Mouse (Mus musculus) limb, embryonic 14.5 days (tissue): ENCODE results near the gene Ccl7. TPM values are rescaled to one million over a fixed set of nuclear protein-coding genes. Genes with fewer than 3 reads are reported as not detected.
A peak's percentile ranks its signal among the peaks of the same experiment; 100 is the strongest.

Experiments
- ATAC-seq: fragments of 200-750 bp; cut with Nextera tagmentation; 2 replicates; pipeline ENCODE4 v1.8.0; 2017; ENCODE audit warnings: low read depth, moderate number of reproducible peaks, moderate TSS enrichment; ENCODE audit not compliant: low FRiP score
- DNase-seq: peaks from one replicate; pipeline ENCODE4 v3.0.0-alpha.2; 2015; ENCODE audit warnings: low spot score
- H3K27ac ChIP-seq: fragments of 300-500 bp; sonication (generic); replicated peaks from 2 replicates; pipeline ENCODE4 v1.5.1; 2014; ENCODE audit warnings: low read depth, mild to moderate bottlenecking, low read length, moderate library complexity, mixed read lengths
- H3K27me3 ChIP-seq: fragments of 300-500 bp; sonication (generic); 2 replicates; pipeline ENCODE4 v1.6.1; 2014; ENCODE audit warnings: low read length, mixed read lengths; ENCODE audit not compliant: control insufficient read depth, insufficient read depth
- H3K36me3 ChIP-seq: fragments of 300-500 bp; sonication (generic); 2 replicates; pipeline ENCODE4 v1.6.1; 2014; ENCODE audit warnings: mild to moderate bottlenecking, low read length, moderate library complexity, mixed read lengths; ENCODE audit not compliant: control insufficient read depth, insufficient read depth
- H3K4me1 ChIP-seq: fragments of 300-500 bp; sonication (generic); 2 replicates; pipeline ENCODE4 v1.6.1; 2014; ENCODE audit warnings: antibody characterized with exemption, low read length, mixed read lengths; ENCODE audit not compliant: control insufficient read depth, insufficient read depth
- H3K4me2 ChIP-seq: fragments of 300-500 bp; sonication (generic); replicated peaks from 2 replicates; pipeline ENCODE4 v1.6.1; 2014; ENCODE audit warnings: low read depth, mild to moderate bottlenecking, low read length, moderate library complexity; ENCODE audit not compliant: severe bottlenecking
- H3K4me3 ChIP-seq: fragments of 300-500 bp; sonication (generic); replicated peaks from 2 replicates; pipeline ENCODE4 v1.5.1; 2014; ENCODE audit warnings: low read length
- H3K9ac ChIP-seq: fragments of 300-500 bp; sonication (generic); 2 replicates; pipeline ENCODE4 v1.6.1; 2014; ENCODE audit warnings: mild to moderate bottlenecking, low read depth, low read length, moderate library complexity; ENCODE audit not compliant: severe bottlenecking
- H3K9me3 ChIP-seq: fragments of 300-500 bp; sonication (generic); 2 replicates; pipeline ENCODE4 v1.6.1; 2016; ENCODE audit warnings: low read length; ENCODE audit not compliant: control insufficient read depth
- POLR2A ChIP-seq: fragments of 200-500 bp; IDR thresholded peaks from 2 replicates; pipeline ENCODE4 v1.8.0; 2012; ENCODE audit warnings: inconsistent platforms, mild to moderate bottlenecking, moderate library complexity, borderline replicate concordance; ENCODE audit not compliant: insufficient read depth, insufficient read length; ENCODE audit errors: extremely low read depth
- WGBS: fragments of 180-500 bp; shearing (Covaris S2); extraction: QIAGEN DNeasy Blood & Tissue Kit; methylation state at CpG from one replicate; pipeline ENCODE4 v1.1.7; 2014; 5-methylcytosine and 5-hydroxymethylcytosine counted together
- polyA plus RNA-seq, 2 experiments: library from polyadenylated mRNA; depleted of rRNA in 1 of 2; stranded (reverse) in 1 of 2; unstranded in 1 of 2; fragments of >200 nt; fragmentation: Nextera tagmentation in 1 of 2; extraction: Ambion mirVana in 1 of 2; gene quantifications; 2 replicates each; pipeline versions ENCODE4 v1.2.1 to v1.2.3; 2012 to 2014

The Ccl7 gene
- polyA plus RNA-seq (2012; rRNA removed): 1.2 and 1.5 TPM in 2 replicates
- polyA plus RNA-seq (2014; fragmentation: Nextera tagmentation; extraction: Ambion mirVana): 4.3 and 4.6 TPM in 2 replicates

GRCm38 (mm10) chr11:82045471-82045870, at the start of gene Ccl7:
Ccl7 (plus strand) TSS chr11:82045712.
- H3K4me2 ChIP-seq: no peak within 1 kb of the TSS
- no peak within 1 kb of the TSS for H3K4me3 ChIP-seq
- no peaks in the 10 kb centered on the region for H3K9me3 ChIP-seq
- H3K27ac ChIP-seq: no peak within 1 kb of the TSS
- H3K9ac ChIP-seq: no peak within 1 kb of the TSS
- H3K27me3 ChIP-seq: no peaks in the 10 kb centered on the region
- peak; percentile 39 for DNase-seq
- 59% methylated on average over 3 of the region's 3 CpGs for WGBS
- no peak for TF ChIP-seq POLR2A
- ATAC-seq: no peak
- peaks cover 3% of the 10 kb centered on the region; the same call in 1 of the 2 replicates for H3K4me1 ChIP-seq
- H3K36me3 ChIP-seq: no peaks in the 10 kb centered on the region

- no peaks in the 10 kb centered on the region for H3K36me3 ChIP-seq
- 59% methylated on average over 10 of the region's 10 CpGs for WGBS
- ATAC-seq: 0 out of 2 replicates have a peak, but pooled peaks have one; percentile 50
- DNase-seq: peak; percentile 48
- H3K9ac ChIP-seq: no peak overlapping the region
- no peak overlapping the region for H3K4me3 ChIP-seq
- no peaks in the 10 kb centered on the region for H3K9me3 ChIP-seq
- no peak overlapping the region for H3K27ac ChIP-seq
- H3K27me3 ChIP-seq: 0 out of 2 replicates have a peak, but pooled peaks cover 3% of the 10 kb centered on the region
- peak; percentile 26; the same call in 1 of the 2 replicates for TF ChIP-seq POLR2A
- 0 out of 2 replicates have a peak, but pooled peaks cover 3% of the 10 kb centered on the region for H3K4me1 ChIP-seq
- no peak overlapping the region for H3K4me2 ChIP-seq
These were observed 49.2 kb upstream of the Ccl7 start for GRCm38 (mm10) chr11:81996172-81996841.

GRCm38 (mm10) chr11:81997085-81997484, 48.4 kb upstream of the Ccl7 start:
- no peak for ATAC-seq
- WGBS: 86% methylated on average over 5 of the region's 5 CpGs

GRCm38 (mm10) chr11:81998646-81999045, 46.9 kb upstream of the Ccl7 start:
- 91% methylated on average over 3 of the region's 3 CpGs for WGBS
- H3K4me2 ChIP-seq: no peak overlapping the region
- 0 out of 2 replicates have a peak, but pooled peaks cover 3% of the 10 kb centered on the region for H3K4me1 ChIP-seq
- ATAC-seq (no peak), DNase-seq (no peak)
- no peak overlapping the region for H3K9ac ChIP-seq
- TF ChIP-seq POLR2A: no peak
- no peak overlapping the region for H3K27ac ChIP-seq
- no peak overlapping the region for H3K4me3 ChIP-seq
- no peaks in the 10 kb centered on the region for H3K9me3 ChIP-seq
- H3K27me3 ChIP-seq: 0 out of 2 replicates have a peak, but pooled peaks cover 3% of the 10 kb centered on the region
- H3K36me3 ChIP-seq: no peaks in the 10 kb centered on the region

More at GRCm38 (mm10) chr11:81997085-81997484, 48.4 kb upstream of the Ccl7 start:
- Histone ChIP-seq H3K4me3 (no peak overlapping the region), H3K4me2 (no peak overlapping the region), H3K27ac (no peak overlapping the region), H3K4me1 (0 out of 2 replicates have a peak, but pooled peaks cover 3% of the 10 kb centered on the region), H3K36me3 (no peaks in the 10 kb centered on the region), H3K9me3 (no peaks in the 10 kb centered on the region), H3K9ac (no peak overlapping the region), H3K27me3 (0 out of 2 replicates have a peak, but pooled peaks cover 3% of the 10 kb centered on the region)
- DNase-seq: no peak
- TF ChIP-seq POLR2A: no peak

GRCm38 (mm10) chr11:81999469-81999868, 46.0 kb upstream of the Ccl7 start:
- H3K4me3 ChIP-seq: no peak overlapping the region
- H3K4me2 ChIP-seq: no peak overlapping the region
- no peak overlapping the region for H3K27ac ChIP-seq
- WGBS: 78% methylated on average over 4 of the region's 4 CpGs
- H3K4me1 ChIP-seq: 0 out of 2 replicates have a peak, but pooled peaks cover 3% of the 10 kb centered on the region
- no peak for TF ChIP-seq POLR2A
- no peak overlapping the region for H3K9ac ChIP-seq
- ATAC-seq (no peak), DNase-seq (no peak)
- 0 out of 2 replicates have a peak, but pooled peaks cover 3% of the 10 kb centered on the region for H3K27me3 ChIP-seq
- H3K36me3 ChIP-seq: no peaks in the 10 kb centered on the region
- H3K9me3 ChIP-seq: no peaks in the 10 kb centered on the region
